Mouse (Mus musculus): ENCODE data around the gene Ccna1. TPM values are rescaled to one million over a fixed set of nuclear protein-coding genes. Genes with fewer than 3 reads are reported as not detected.

Ccna1 gene
- polyA plus RNA-seq, 1 experiment = not detected

- no peaks in the 10 kb centered on the region for H3K36me3 ChIP-seq (replicated peaks; ENCODE audit: low read length)
- TF ChIP-seq FLI1 (IDR thresholded peaks at IDR 0.05; ENCODE audit: low read length) (no peak), GATA1 (IDR thresholded peaks at IDR 0.05; ENCODE audit: borderline replicate concordance, low read length) (no peak)
- H3K4me3 ChIP-seq (replicated peaks) = no peak overlapping the region
- H3K27me3 ChIP-seq (replicated peaks) = no peaks in the 10 kb centered on the region
- no peaks in the 10 kb centered on the region for H3K9me3 ChIP-seq
- H3K4me1 ChIP-seq = no peaks in the 10 kb centered on the region
These were observed 33.1 kb upstream of the Ccna1 start for GRCm38 (mm10) chr3:55088359-55088758.

GRCm38 (mm10) chr3:55087360-55087759 is 32.1 kb upstream of the Ccna1 start:
- Histone ChIP-seq H3K9me3 (no peaks in the 10 kb centered on the region), H3K4me1 (no peaks in the 10 kb centered on the region), H3K4me3 (replicated peaks) (no peak overlapping the region), H3K36me3 (replicated peaks; ENCODE audit: low read length) (no peaks in the 10 kb centered on the region), H3K27me3 (replicated peaks) (no peaks in the 10 kb centered on the region)
- no peak for TF ChIP-seq GATA1 (IDR thresholded peaks at IDR 0.05; ENCODE audit: borderline replicate concordance, low read length)
- TF ChIP-seq FLI1 (IDR thresholded peaks at IDR 0.05; ENCODE audit: low read length) = no peak

- Histone ChIP-seq H3K27me3 (replicated peaks) (no peaks in the 10 kb centered on the region), H3K4me1 (no peaks in the 10 kb centered on the region), H3K9me3 (no peaks in the 10 kb centered on the region), H3K4me3 (replicated peaks) (no peak overlapping the region), H3K36me3 (replicated peaks; ENCODE audit: low read length) (no peaks in the 10 kb centered on the region)
- TF ChIP-seq GATA1 (IDR thresholded peaks at IDR 0.05; ENCODE audit: borderline replicate concordance, low read length) (no peak), FLI1 (IDR thresholded peaks at IDR 0.05; ENCODE audit: low read length) (no peak)
These were observed 31.6 kb upstream of the Ccna1 start for GRCm38 (mm10) chr3:55086948-55087347.

GRCm38 (mm10) chr3:55085716-55086115 is 30.4 kb upstream of the Ccna1 start:
- TF ChIP-seq FLI1 (IDR thresholded peaks at IDR 0.05; ENCODE audit: low read length) (no peak), GATA1 (IDR thresholded peaks at IDR 0.05; ENCODE audit: borderline replicate concordance, low read length) (no peak)
- Histone ChIP-seq H3K9me3 (no peaks in the 10 kb centered on the region), H3K4me1 (no peaks in the 10 kb centered on the region), H3K4me3 (replicated peaks) (no peak overlapping the region), H3K36me3 (replicated peaks; ENCODE audit: low read length) (no peaks in the 10 kb centered on the region), H3K27me3 (replicated peaks) (no peaks in the 10 kb centered on the region)

- 0 out of 2 replicates have a peak, but pooled peaks cover 3% of the 10 kb centered on the region for H3K4me1 ChIP-seq
- no peaks in the 10 kb centered on the region for H3K9me3 ChIP-seq
- no peaks in the 10 kb centered on the region for H3K27me3 ChIP-seq (replicated peaks)
- no peak overlapping the region for H3K4me3 ChIP-seq (replicated peaks)
- TF ChIP-seq GATA1 (IDR thresholded peaks at IDR 0.05; ENCODE audit: borderline replicate concordance, low read length) (no peak), FLI1 (IDR thresholded peaks at IDR 0.05; ENCODE audit: low read length) (no peak)
- no peaks in the 10 kb centered on the region for H3K36me3 ChIP-seq (replicated peaks; ENCODE audit: low read length)
These were observed 29.5 kb upstream of the Ccna1 start for GRCm38 (mm10) chr3:55084781-55085180.

- no peaks in the 10 kb centered on the region for H3K9me3 ChIP-seq
- TF ChIP-seq FLI1 (IDR thresholded peaks at IDR 0.05; ENCODE audit: low read length) (no peak), GATA1 (IDR thresholded peaks at IDR 0.05; ENCODE audit: borderline replicate concordance, low read length) (peak; percentile 99)
- H3K4me3 ChIP-seq (replicated peaks) = no peak overlapping the region
- H3K27me3 ChIP-seq (replicated peaks) = no peaks in the 10 kb centered on the region
- H3K36me3 ChIP-seq (replicated peaks; ENCODE audit: low read length) = no peaks in the 10 kb centered on the region
- H3K4me1 ChIP-seq = 0 out of 2 replicates have a peak, but pooled peaks cover 3% of the 10 kb centered on the region
These were observed 24.8 kb upstream of the Ccna1 start for GRCm38 (mm10) chr3:55080055-55080454.

- TF ChIP-seq GATA1 (IDR thresholded peaks at IDR 0.05; ENCODE audit: borderline replicate concordance, low read length) (no peak), FLI1 (IDR thresholded peaks at IDR 0.05; ENCODE audit: low read length) (no peak)
- 0 out of 2 replicates have a peak, but pooled peaks cover 3% of the 10 kb centered on the region for H3K4me1 ChIP-seq
- no peaks in the 10 kb centered on the region for H3K27me3 ChIP-seq (replicated peaks)
- no peaks in the 10 kb centered on the region for H3K36me3 ChIP-seq (replicated peaks; ENCODE audit: low read length)
- H3K9me3 ChIP-seq = no peaks in the 10 kb centered on the region
- no peak overlapping the region for H3K4me3 ChIP-seq (replicated peaks)
These were observed 24.3 kb upstream of the Ccna1 start for GRCm38 (mm10) chr3:55079619-55080018.

GRCm38 (mm10) chr3:55078233-55078632 is 22.9 kb upstream of the Ccna1 start:
- H3K4me3 ChIP-seq (replicated peaks) = no peak overlapping the region

GRCm38 (mm10) chr3:55075294-55075648 is 20.0 kb upstream of the Ccna1 start:
- Histone ChIP-seq H3K4me1 (0 out of 2 replicates have a peak, but pooled peaks cover 3% of the 10 kb centered on the region), H3K36me3 (replicated peaks; ENCODE audit: low read length) (no peaks in the 10 kb centered on the region), H3K4me3 (replicated peaks) (no peak overlapping the region), H3K9me3 (no peaks in the 10 kb centered on the region), H3K27me3 (replicated peaks) (no peaks in the 10 kb centered on the region)
- no peak for TF ChIP-seq FLI1 (IDR thresholded peaks at IDR 0.05; ENCODE audit: low read length)
- TF ChIP-seq GATA1 (IDR thresholded peaks at IDR 0.05; ENCODE audit: borderline replicate concordance, low read length) = no peak

More at GRCm38 (mm10) chr3:55078233-55078632, 22.9 kb upstream of the Ccna1 start:
- no peaks in the 10 kb centered on the region for H3K9me3 ChIP-seq
- H3K36me3 ChIP-seq (replicated peaks; ENCODE audit: low read length) = no peaks in the 10 kb centered on the region
- H3K4me1 ChIP-seq = 0 out of 2 replicates have a peak, but pooled peaks cover 3% of the 10 kb centered on the region
- no peaks in the 10 kb centered on the region for H3K27me3 ChIP-seq (replicated peaks)
- TF ChIP-seq GATA1 (IDR thresholded peaks at IDR 0.05; ENCODE audit: borderline replicate concordance, low read length) (no peak), FLI1 (IDR thresholded peaks at IDR 0.05; ENCODE audit: low read length) (no peak)

- H3K9me3 ChIP-seq = no peaks in the 10 kb centered on the region
- no peak overlapping the region for H3K4me3 ChIP-seq (replicated peaks)
- TF ChIP-seq GATA1 (IDR thresholded peaks at IDR 0.05; ENCODE audit: borderline replicate concordance, low read length) (no peak), FLI1 (IDR thresholded peaks at IDR 0.05; ENCODE audit: low read length) (no peak)
- no peaks in the 10 kb centered on the region for H3K27me3 ChIP-seq (replicated peaks)
- no peaks in the 10 kb centered on the region for H3K36me3 ChIP-seq (replicated peaks; ENCODE audit: low read length)
- no peaks in the 10 kb centered on the region for H3K4me1 ChIP-seq
These were observed 19.4 kb upstream of the Ccna1 start for GRCm38 (mm10) chr3:55074576-55075293.

All from megakaryocyte, embryonic 14.5 days (primary cell).